ENCODE assay signal across 25 mouse cellular contexts in the genomic region with DNA sequence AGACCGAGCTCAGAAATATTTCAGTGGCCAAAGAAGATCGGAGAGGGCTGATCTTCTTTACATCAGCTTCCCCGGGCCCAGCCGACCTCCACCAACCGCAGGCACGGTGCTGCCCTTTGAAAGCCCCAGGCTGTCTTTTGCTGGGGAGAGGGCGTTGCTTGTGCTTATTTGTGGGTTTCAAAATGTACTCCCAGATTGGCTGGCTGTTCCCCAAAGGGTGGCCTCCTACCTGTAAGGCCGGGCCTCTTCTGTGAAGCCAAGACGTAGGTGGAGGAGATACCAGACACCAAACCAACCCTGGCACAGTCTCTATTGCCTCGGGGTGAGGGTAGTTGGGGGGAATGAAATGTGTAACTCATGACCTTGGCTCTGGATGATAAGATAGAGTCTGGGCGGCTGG. TPM values are rescaled to one million over a fixed set of nuclear protein-coding genes. Genes with fewer than 3 reads are reported as not detected.
DNase-seq lines count a peak whose midpoint lies in the region; ATAC-seq and TF ChIP-seq lines count a peak whose summit lies in the region.
"Had no signal": no experiment of that assay in that cellular context is flagged by ENCODE, and none has a peak within 500 bp of the region (broad histone marks: within the 10 kb centered on the region; RNA-seq: fewer than 3 reads in every experiment).

No protein-coding gene starts in this region.

- peaks cover 47% of the 10 kb centered on the region for H3K4me1 ChIP-seq in thymus, adult 2 months (replicated peaks; ENCODE audit: control insufficient read depth, insufficient read depth, low read length)

- H3K27me3 ChIP-seq in thymus, adult 2 months (ENCODE audit: control insufficient read depth, insufficient read depth, low read length): no peaks in the 10 kb centered on the region
- H3K27me3 ChIP-seq: embryonic facial prominence, embryonic 13.5 days; heart, embryonic 15.5 days; neural tube, embryonic 13.5 days had no signal

- TF ChIP-seq POLR2A in thymus, adult 2 months (IDR thresholded peaks at IDR 0.05; ENCODE audit: control insufficient read depth, extremely low read depth, insufficient read depth, low read length, poor library complexity): no peak

- no peak overlapping the region for H3K27ac ChIP-seq in thymus, adult 2 months (ENCODE audit: control insufficient read depth, insufficient read depth, low read length)
- H3K27ac ChIP-seq: embryonic facial prominence, embryonic 13.5 days; heart, embryonic 15.5 days; liver, embryonic 14.5 days; neural tube, embryonic 13.5 days had no signal

- peak; percentile 54 for ATAC-seq in CD4-positive, CD25-positive, alpha-beta regulatory T cell, adult 4 months
- peak; percentile 58 for ATAC-seq in activated CD4-positive, CD25-positive, alpha-beta regulatory T cell, adult 4 months
- ATAC-seq: forebrain, embryonic 16.5 days; hindbrain, embryonic 16.5 days; intestine, embryonic 16.5 days had no signal

- H3K36me3 ChIP-seq in thymus, adult 2 months (ENCODE audit: control insufficient read depth, insufficient read depth, low read length): no peaks in the 10 kb centered on the region
- H3K36me3 ChIP-seq: embryonic facial prominence, embryonic 13.5 days; heart, embryonic 15.5 days; neural tube, embryonic 13.5 days had no signal

- WGBS in thymus, adult 2 months: 51% methylated on average over 11 of the region's 11 CpGs

- H3K4me3 ChIP-seq in thymus, adult 2 months (ENCODE audit: control insufficient read depth, insufficient read depth, low read length): no peak overlapping the region
- H3K4me3 ChIP-seq: embryonic facial prominence, embryonic 13.5 days; heart, embryonic 15.5 days; neural tube, embryonic 13.5 days had no signal

- DNase-seq in thymus, postnatal 0 days (ENCODE audit: low spot score): peak; percentile 29
- no peak for DNase-seq in thymus, adult 2 months
- peak; percentile 40 for DNase-seq in thymus, postnatal 4 days
- no peak for DNase-seq in gastrocnemius, postnatal 25 days
- DNase-seq in layer of hippocampus, adult 9-10 months (ENCODE audit: low spot score): no peak
- DNase-seq: adrenal gland, adult 8-10 months; cerebellum, adult 8-10 months; cerebellum, postnatal 36 days; embryo, embryonic 11 days; kidney, adult 9 months; kidney, postnatal 10 days; liver; lung, adult 2 months; lung, postnatal 10 days; midbrain, embryonic 14.5 days; right cerebral cortex, postnatal 4 days had no signal

- TF ChIP-seq CTCF in thymus, adult 2 months (IDR thresholded peaks at IDR 0.05; ENCODE audit: borderline replicate concordance, control insufficient read depth, extremely low read depth, insufficient read depth, low read length, poor library complexity): no peak

RNA-seq across cellular contexts. Expression of a gene that starts 2.3 kb away (rescaled TPM):
- 8.2 and 8.8 TPM in 2 replicates for polyA plus RNA-seq in thymus, postnatal 0 days (2015; fragmentation: Nextera tagmentation; extraction: Ambion mirVana)
- 12.9 and 18.5 TPM in 2 replicates for polyA plus RNA-seq in thymus, adult 2 months (2012; rRNA removed)
- 100 to 1,000 TPM in 1 of 2 experiments, 10 to 100 TPM in 1; 64.6 to 103 TPM for polyA plus RNA-seq in CD4-positive, CD25-positive, alpha-beta regulatory T cell, adult 4 months (2017; shearing (Covaris generic))
- 10 to 100 TPM; 62.3 to 85.8 TPM for polyA plus RNA-seq in activated CD4-positive, CD25-positive, alpha-beta regulatory T cell, adult 4 months (2017; shearing (Covaris generic))
- 1 to 10 TPM; 1.9 TPM for total RNA-seq in gastrocnemius, postnatal 25 days (2021)

RNA-seq across cellular contexts. Expression of a gene that starts 31.7 kb away (rescaled TPM):
- 10.9 and 12.5 TPM in 2 replicates for polyA plus RNA-seq in thymus, postnatal 0 days (2015; fragmentation: Nextera tagmentation; extraction: Ambion mirVana)
- polyA plus RNA-seq in thymus, adult 2 months (2012; rRNA removed): 0.52 and 1.6 TPM in 2 replicates
- polyA plus RNA-seq in CD4-positive, CD25-positive, alpha-beta regulatory T cell, adult 4 months (2017; shearing (Covaris generic)): 1 to 10 TPM; 6.6 to 7.8 TPM
- polyA plus RNA-seq in activated CD4-positive, CD25-positive, alpha-beta regulatory T cell, adult 4 months (2017; shearing (Covaris generic)): 1 to 10 TPM; 2.1 to 6.2 TPM
- total RNA-seq in gastrocnemius, postnatal 25 days (2021): 1 to 10 TPM; 2.6 to 7.1 TPM

Comparison
In these comparisons a context has a peak if more than half of its experiments do, and no peak if none do; other contexts are left out.
1. DNase-seq: peak in thymus, postnatal 0 days (single experiment) and thymus, postnatal 4 days (single experiment); none in thymus, adult 2 months (single experiment), gastrocnemius, postnatal 25 days (single experiment) and layer of hippocampus, adult 9-10 months (single experiment).